Mouse (Mus musculus) myocyte (in vitro differentiated cells): Measurements from ENCODE around the gene Hcar1. TPM values are rescaled to one million over a fixed set of nuclear protein-coding genes. Genes with fewer than 3 reads are reported as not detected.

Experiments used
- H3K27me3 ChIP-seq: one replicate; pipeline ENCODE4 v1.6.1; 2011; ENCODE audit not compliant: control insufficient read depth, insufficient read depth, insufficient read length
- H3K36me3 ChIP-seq: one replicate; pipeline ENCODE4 v1.6.1; 2011; ENCODE audit not compliant: control insufficient read depth, insufficient read depth
- H3K4me2 ChIP-seq: one replicate; pipeline ENCODE4 v1.6.1; 2011; ENCODE audit warnings: low read depth, control low read depth
- H3K4me3 ChIP-seq: one replicate; pipeline ENCODE4 v1.5.1; 2011; ENCODE audit warnings: mild to moderate bottlenecking, control low read depth, moderate library complexity
- H3K79me2 ChIP-seq: one replicate; pipeline ENCODE4 v1.6.1; 2011; ENCODE audit not compliant: control insufficient read depth, insufficient read depth
- H3ac ChIP-seq: one replicate; pipeline ENCODE4 v1.6.1; 2011; ENCODE audit not compliant: control insufficient read depth, insufficient read length
- CEBPB ChIP-seq: IDR thresholded peaks from 2 replicates; pipeline ENCODE4 v1.6.1; 2011; ENCODE audit warnings: mild to moderate bottlenecking, moderate library complexity; ENCODE audit not compliant: poor library complexity, insufficient read depth, severe bottlenecking
- E2F4 ChIP-seq: IDR thresholded peaks from one replicate; pipeline ENCODE4 v1.6.1; 2011; ENCODE audit warnings: mild to moderate bottlenecking, control low read depth, moderate library complexity; ENCODE audit not compliant: insufficient read depth
- MAX ChIP-seq: IDR thresholded peaks from one replicate; pipeline ENCODE4 v1.6.1; 2011; ENCODE audit warnings: low read depth, mild to moderate bottlenecking, control low read depth
- MYOD1 ChIP-seq, 3 experiments: IDR thresholded peaks; one replicate each; pipeline ENCODE4 v1.6.1; 2011; ENCODE audit warnings: control low read depth in 2 of 3, low read depth in 2 of 3, mild to moderate bottlenecking in 2 of 3, moderate library complexity in 1 of 3; ENCODE audit not compliant: insufficient read length in 2 of 3, control insufficient read depth in 1 of 3
- MYOG ChIP-seq, 3 experiments: IDR thresholded peaks; one replicate each; pipeline ENCODE4 v1.6.1; 2011; ENCODE audit warnings: control low read depth in 2 of 3, low read depth in 2 of 3, mild to moderate bottlenecking in 2 of 3; ENCODE audit not compliant: insufficient read length in 2 of 3, control insufficient read depth in 1 of 3, insufficient read depth in 1 of 3
- POLR2A ChIP-seq: IDR thresholded peaks from one replicate; pipeline ENCODE4 v1.6.1; 2011; ENCODE audit warnings: low read depth, mild to moderate bottlenecking, control low read depth, moderate library complexity; ENCODE audit not compliant: insufficient read length
- POLR2AphosphoS2 ChIP-seq: IDR thresholded peaks from one replicate; pipeline ENCODE4 v1.6.1; 2011; ENCODE audit warnings: low read depth, control low read depth; ENCODE audit not compliant: insufficient read length
- REST ChIP-seq: IDR thresholded peaks from one replicate; pipeline ENCODE4 v1.6.1; 2011; ENCODE audit warnings: mild to moderate bottlenecking, control low read depth, moderate library complexity; ENCODE audit not compliant: insufficient read depth, insufficient read length
- SRF ChIP-seq: IDR thresholded peaks from one replicate; pipeline ENCODE4 v1.6.1; 2011; ENCODE audit warnings: low read depth; ENCODE audit not compliant: control insufficient read depth, insufficient read length
- TCF12 ChIP-seq: IDR thresholded peaks from one replicate; pipeline ENCODE4 v1.6.1; 2011; ENCODE audit warnings: mild to moderate bottlenecking, control low read depth; ENCODE audit not compliant: poor library complexity, insufficient read depth, severe bottlenecking
- TCF3 ChIP-seq: IDR thresholded peaks from one replicate; pipeline ENCODE4 v1.6.1; 2011; ENCODE audit warnings: low read depth, control low read depth; ENCODE audit not compliant: insufficient read length
- USF1 ChIP-seq: IDR thresholded peaks from one replicate; pipeline ENCODE4 v1.6.1; 2011; ENCODE audit warnings: low read depth, mild to moderate bottlenecking, control low read depth, moderate library complexity
- polyA plus RNA-seq: library from polyadenylated mRNA; unstranded; fragments of >200 nt; fragmentation: generic; extraction: Trizol; gene quantifications from one replicate; pipeline ENCODE4 v1.2.1, GENCODE M21; 2012; ENCODE audit warnings: missing spikeins

The Hcar1 gene
- polyA plus RNA-seq, 1 experiment = not detected

GRCm38 (mm10) chr5:123878056-123878455 is 1.8 kb downstream of the Hcar1 start:
- no peak for TF ChIP-seq USF1
- no peak for TF ChIP-seq MAX
- no peak for TF ChIP-seq TCF12
- Histone ChIP-seq H3K4me3 (no peak overlapping the region), H3ac (no peak overlapping the region)

GRCm38 (mm10) chr5:123874177-123874576 is 5.6 kb downstream of the Hcar1 start:
- no peaks in the 10 kb centered on the region for H3K36me3 ChIP-seq
- H3K4me2 ChIP-seq = no peak overlapping the region
- H3K4me3 ChIP-seq = no peak overlapping the region
- H3ac ChIP-seq = no peak overlapping the region
- TF ChIP-seq MYOD1 (IDR thresholded peaks at IDR 0.05; ENCODE audit: control insufficient read depth in 1 of 3, insufficient read length in 2 of 3, low read depth in 2 of 3) (no peak), E2F4 (no peak), TCF12 (no peak), SRF (no peak), POLR2AphosphoS2 (no peak), MAX (no peak), USF1 (no peak)
- H3K79me2 ChIP-seq = no peaks in the 10 kb centered on the region
- H3K27me3 ChIP-seq = no peaks in the 10 kb centered on the region

More at GRCm38 (mm10) chr5:123878056-123878455, 1.8 kb downstream of the Hcar1 start:
- Histone ChIP-seq H3K36me3 (no peaks in the 10 kb centered on the region), H3K79me2 (no peaks in the 10 kb centered on the region), H3K27me3 (no peaks in the 10 kb centered on the region), H3K4me2 (no peak overlapping the region)

- H3K36me3 ChIP-seq = no peaks in the 10 kb centered on the region
- no peak overlapping the region for H3K4me3 ChIP-seq
- H3K27me3 ChIP-seq = no peaks in the 10 kb centered on the region
- H3K4me2 ChIP-seq = no peak overlapping the region
- H3ac ChIP-seq = no peak overlapping the region
- no peak for TF ChIP-seq REST
- no peak for TF ChIP-seq MYOG (IDR thresholded peaks at IDR 0.05; ENCODE audit: control insufficient read depth in 1 of 3, insufficient read depth in 1 of 3, insufficient read length in 2 of 3, low read depth in 2 of 3)
- no peak for TF ChIP-seq MAX
- no peak for TF ChIP-seq SRF
- TF ChIP-seq POLR2AphosphoS2 = no peak
- TF ChIP-seq POLR2A = no peak
- no peak for TF ChIP-seq CEBPB
- TF ChIP-seq E2F4 = no peak
- TF ChIP-seq TCF12 = no peak
- no peak for TF ChIP-seq MYOD1 (IDR thresholded peaks at IDR 0.05; ENCODE audit: control insufficient read depth in 1 of 3, insufficient read length in 2 of 3, low read depth in 2 of 3)
- TF ChIP-seq USF1 = no peak
- no peak for TF ChIP-seq TCF3
- no peaks in the 10 kb centered on the region for H3K79me2 ChIP-seq
Measured at GRCm38 (mm10) chr5:123869615-123870014, 10.2 kb downstream of the Hcar1 start.

- TF ChIP-seq MAX = no peak
- TF ChIP-seq MYOG (IDR thresholded peaks at IDR 0.05; ENCODE audit: control insufficient read depth in 1 of 3, insufficient read depth in 1 of 3, insufficient read length in 2 of 3, low read depth in 2 of 3) = no peak
- no peak for TF ChIP-seq REST
- TF ChIP-seq TCF12 = no peak
- no peak for TF ChIP-seq TCF3
- no peak for TF ChIP-seq CEBPB
- no peak for TF ChIP-seq SRF
- TF ChIP-seq POLR2A = no peak
- TF ChIP-seq USF1 = no peak
- TF ChIP-seq POLR2AphosphoS2 = no peak
- TF ChIP-seq E2F4 = no peak
- no peak for TF ChIP-seq MYOD1 (IDR thresholded peaks at IDR 0.05; ENCODE audit: control insufficient read depth in 1 of 3, insufficient read length in 2 of 3, low read depth in 2 of 3)
- no peak overlapping the region for H3K4me2 ChIP-seq
- no peak overlapping the region for H3K4me3 ChIP-seq
- H3K36me3 ChIP-seq = no peaks in the 10 kb centered on the region
- no peaks in the 10 kb centered on the region for H3K79me2 ChIP-seq
- H3K27me3 ChIP-seq = no peaks in the 10 kb centered on the region
- H3ac ChIP-seq = no peak overlapping the region
Measured at GRCm38 (mm10) chr5:123866457-123866856, 13.4 kb downstream of the Hcar1 start.

DNA sequence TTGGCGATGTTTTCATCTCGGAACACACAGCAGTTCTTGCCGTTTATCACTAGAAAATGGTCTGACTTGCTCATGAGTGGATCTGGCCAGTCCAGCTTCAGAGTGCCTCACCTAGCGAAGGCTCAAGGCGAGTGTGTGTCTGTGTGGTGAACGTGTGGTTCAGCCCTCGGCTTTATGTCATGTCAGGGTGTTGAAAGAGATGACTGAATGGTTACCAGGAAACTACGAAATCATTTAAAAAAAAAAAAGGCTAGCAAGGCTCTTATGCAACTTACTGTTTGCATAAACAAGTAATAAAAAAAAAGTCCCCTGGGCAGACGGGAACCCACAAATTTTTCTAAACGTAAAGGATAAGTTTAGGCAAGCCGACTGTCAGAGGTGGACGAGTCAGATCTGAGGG is 14.5 kb downstream of the Hcar1 start, which contains the start of gene Hcar2:
Gene Hcar2 (minus strand): TSS at position 135 of the 400 bp plus-strand sequence.
- TF ChIP-seq REST (no peak), POLR2AphosphoS2 (no peak), TCF12 (no peak), POLR2A (no peak), MAX (no peak), MYOD1 (IDR thresholded peaks at IDR 0.05; ENCODE audit: control insufficient read depth in 1 of 3, insufficient read length in 2 of 3, low read depth in 2 of 3) (no peak), MYOG (IDR thresholded peaks at IDR 0.05; ENCODE audit: control insufficient read depth in 1 of 3, insufficient read depth in 1 of 3, insufficient read length in 2 of 3, low read depth in 2 of 3) (no peak), CEBPB (no peak), SRF (no peak), E2F4 (no peak), USF1 (no peak), TCF3 (no peak)
- no peak within 1 kb of the TSS for H3K4me3 ChIP-seq
- H3K27me3 ChIP-seq = no peaks in the 10 kb centered on the region
- no peak within 1 kb of the TSS for H3K4me2 ChIP-seq
- H3K36me3 ChIP-seq = no peaks in the 10 kb centered on the region
- no peak within 1 kb of the TSS for H3ac ChIP-seq
- no peaks in the 10 kb centered on the region for H3K79me2 ChIP-seq
